Mouse (Mus musculus) neural tube, embryonic 14.5 days (tissue): ENCODE results near the gene Sspn. TPM values are rescaled to one million over a fixed set of nuclear protein-coding genes. Genes with fewer than 3 reads are reported as not detected.

Experiments
- ATAC-seq: fragments of 200-750 bp; cut with Nextera tagmentation; 2 replicates; pipeline ENCODE4 v1.8.0; 2017; ENCODE audit warnings: low read depth, mild to moderate bottlenecking, moderate TSS enrichment, moderate library complexity
- H3K27ac ChIP-seq: fragments of 300-500 bp; sonication (generic); 2 replicates; pipeline ENCODE4 v1.5.1; 2014; ENCODE audit warnings: low read depth, mild to moderate bottlenecking, control low read depth, low read length, moderate library complexity, mixed read lengths
- H3K27me3 ChIP-seq: fragments of 300-500 bp; sonication (generic); 2 replicates; pipeline ENCODE4 v1.6.1; 2014; ENCODE audit warnings: low read length; ENCODE audit not compliant: control insufficient read depth, insufficient read depth
- H3K36me3 ChIP-seq: fragments of 300-500 bp; sonication (generic); 2 replicates; pipeline ENCODE4 v1.6.1; 2014; ENCODE audit warnings: low read length, mixed read lengths; ENCODE audit not compliant: control insufficient read depth, insufficient read depth
- H3K4me1 ChIP-seq: fragments of 300-500 bp; sonication (generic); 2 replicates; pipeline ENCODE4 v1.6.1; 2014; ENCODE audit warnings: low read length; ENCODE audit not compliant: control insufficient read depth, insufficient read depth
- H3K4me2 ChIP-seq: fragments of 300-500 bp; sonication (generic); 2 replicates; pipeline ENCODE4 v1.6.1; 2014; ENCODE audit warnings: mild to moderate bottlenecking, low read depth, low read length, control low read depth
- H3K4me3 ChIP-seq: fragments of 300-500 bp; sonication (generic); 2 replicates; pipeline ENCODE4 v1.5.1; 2014; ENCODE audit warnings: low read depth, low read length, control low read depth, mixed read lengths
- H3K9ac ChIP-seq: fragments of 300-500 bp; sonication (generic); replicated peaks from 2 replicates; pipeline ENCODE4 v1.6.1; 2014; ENCODE audit warnings: low read depth, mild to moderate bottlenecking, control low read depth, low read length, mixed read lengths
- H3K9me3 ChIP-seq: fragments of 300-500 bp; sonication (generic); 2 replicates; pipeline ENCODE4 v1.6.1; 2016; ENCODE audit warnings: low read length; ENCODE audit not compliant: control insufficient read depth
- WGBS: fragments of 180-500 bp; shearing (Covaris S2); extraction: QIAGEN DNeasy Blood & Tissue Kit; methylation state at CpG from one replicate; pipeline ENCODE4 v1.1.7; 2014; 5-methylcytosine and 5-hydroxymethylcytosine counted together
- polyA plus RNA-seq: library from polyadenylated mRNA; unstranded; fragments of >200 nt; fragmentation: Nextera tagmentation; extraction: Ambion mirVana; gene quantifications from 2 replicates; pipeline ENCODE4 v1.2.1, GENCODE M21; 2014

Gene Sspn
- polyA plus RNA-seq, 1 experiment from 2014 or later: 2.9 TPM

GRCm38 (mm10) chr6:145963966-145964365 is 32.5 kb downstream of the Sspn start:
- Histone ChIP-seq H3K4me1 (no peaks in the 10 kb centered on the region), H3K27ac (no peak overlapping the region), H3K36me3 (no peaks in the 10 kb centered on the region), H3K9ac (no peak overlapping the region), H3K9me3 (no peaks in the 10 kb centered on the region), H3K27me3 (no peaks in the 10 kb centered on the region), H3K4me2 (no peak overlapping the region), H3K4me3 (no peak overlapping the region)
- ATAC-seq: no peak
- WGBS: 88% methylated on average over 13 of the region's 13 CpGs

- Histone ChIP-seq H3K4me3 (no peak overlapping the region), H3K36me3 (no peaks in the 10 kb centered on the region), H3K27me3 (no peaks in the 10 kb centered on the region), H3K27ac (no peak overlapping the region), H3K9ac (no peak overlapping the region), H3K4me2 (no peak overlapping the region), H3K4me1 (no peaks in the 10 kb centered on the region), H3K9me3 (no peaks in the 10 kb centered on the region)
- WGBS: 82% methylated on average over 8 of the region's 8 CpGs
- no peak for ATAC-seq
These were observed 36.3 kb downstream of the Sspn start for GRCm38 (mm10) chr6:145967693-145968092.

GRCm38 (mm10) chr6:145968301-145968818 is 36.9 kb downstream of the Sspn start:
- Histone ChIP-seq H3K36me3 (no peaks in the 10 kb centered on the region), H3K27me3 (no peaks in the 10 kb centered on the region), H3K4me2 (no peak overlapping the region), H3K4me3 (no peak overlapping the region), H3K27ac (no peak overlapping the region), H3K9ac (no peak overlapping the region), H3K9me3 (no peaks in the 10 kb centered on the region), H3K4me1 (no peaks in the 10 kb centered on the region)
- WGBS: 78% methylated on average over 7 of the region's 7 CpGs
- no peak for ATAC-seq

GRCm38 (mm10) chr6:145968821-145969220 is 37.4 kb downstream of the Sspn start:
- ATAC-seq: no peak
- WGBS: 73% methylated on average over 10 of the region's 10 CpGs
- Histone ChIP-seq H3K27ac (no peak overlapping the region), H3K36me3 (no peaks in the 10 kb centered on the region), H3K4me1 (no peaks in the 10 kb centered on the region), H3K4me2 (no peak overlapping the region), H3K4me3 (no peak overlapping the region), H3K27me3 (no peaks in the 10 kb centered on the region), H3K9me3 (no peaks in the 10 kb centered on the region), H3K9ac (no peak overlapping the region)

GRCm38 (mm10) chr6:145969572-145969971 is 38.1 kb downstream of the Sspn start:
- Histone ChIP-seq H3K4me3 (no peak overlapping the region), H3K36me3 (no peaks in the 10 kb centered on the region), H3K9ac (no peak overlapping the region), H3K4me2 (no peak overlapping the region), H3K9me3 (no peaks in the 10 kb centered on the region), H3K27me3 (no peaks in the 10 kb centered on the region), H3K27ac (no peak overlapping the region), H3K4me1 (no peaks in the 10 kb centered on the region)
- ATAC-seq: no peak
- 79% methylated on average over 5 of the region's 5 CpGs for WGBS

- 85% methylated on average over 4 of the region's 4 CpGs for WGBS
These were observed 40.7 kb downstream of the Sspn start for GRCm38 (mm10) chr6:145972107-145972506.

GRCm38 (mm10) chr6:145972836-145973235 is 41.4 kb downstream of the Sspn start:
- no peaks in the 10 kb centered on the region for H3K36me3 ChIP-seq
- no peak overlapping the region for H3K27ac ChIP-seq
- no peaks in the 10 kb centered on the region for H3K27me3 ChIP-seq
- H3K4me2 ChIP-seq: no peak overlapping the region
- no peaks in the 10 kb centered on the region for H3K9me3 ChIP-seq
- 92% methylated on average over 6 of the region's 6 CpGs for WGBS
- no peak overlapping the region for H3K4me3 ChIP-seq
- H3K4me1 ChIP-seq: no peaks in the 10 kb centered on the region
- no peak for ATAC-seq
- H3K9ac ChIP-seq: no peak overlapping the region

More at GRCm38 (mm10) chr6:145972107-145972506, 40.7 kb downstream of the Sspn start:
- Histone ChIP-seq H3K4me3 (no peak overlapping the region), H3K4me1 (no peaks in the 10 kb centered on the region), H3K9me3 (no peaks in the 10 kb centered on the region), H3K27me3 (no peaks in the 10 kb centered on the region), H3K4me2 (no peak overlapping the region), H3K36me3 (no peaks in the 10 kb centered on the region), H3K9ac (no peak overlapping the region), H3K27ac (no peak overlapping the region)
- ATAC-seq: no peak

- Histone ChIP-seq H3K27me3 (no peaks in the 10 kb centered on the region), H3K36me3 (no peaks in the 10 kb centered on the region), H3K27ac (no peak overlapping the region), H3K4me1 (no peaks in the 10 kb centered on the region), H3K4me2 (no peak overlapping the region), H3K9ac (no peak overlapping the region), H3K9me3 (no peaks in the 10 kb centered on the region), H3K4me3 (no peak overlapping the region)
- 68% methylated on average over 5 of the region's 5 CpGs for WGBS
- no peak for ATAC-seq
These were observed 41.9 kb downstream of the Sspn start for GRCm38 (mm10) chr6:145973356-145973755.

- WGBS: 85% methylated on average over 7 of the region's 7 CpGs
- H3K4me2 ChIP-seq: no peak overlapping the region
- no peak overlapping the region for H3K4me3 ChIP-seq
- H3K4me1 ChIP-seq: no peaks in the 10 kb centered on the region
- no peaks in the 10 kb centered on the region for H3K9me3 ChIP-seq
- no peak for ATAC-seq
- H3K9ac ChIP-seq: no peak overlapping the region
- H3K27me3 ChIP-seq: no peaks in the 10 kb centered on the region
- H3K36me3 ChIP-seq: no peaks in the 10 kb centered on the region
- H3K27ac ChIP-seq: no peak overlapping the region
These were observed 43.3 kb downstream of the Sspn start for GRCm38 (mm10) chr6:145974766-145975165.
